Mouse (Mus musculus): ENCODE results near the gene Slc25a41. TPM values are rescaled to one million over a fixed set of nuclear protein-coding genes. Genes with fewer than 3 reads are reported as not detected.
A peak's percentile ranks its signal among the peaks of the same experiment; 100 is the strongest.
"Not testable (repeated sequence)": the region's sequence is repeated elsewhere in the genome, so short reads cannot be mapped to it uniquely, and the experiment has no call there.

Slc25a41 gene
- total RNA-seq, 2 experiments from 2014 or later, result not detected

- intact Hi-C loops (cut with DNase I), result loop anchor here (5.0 kb wide), 1 partner anchor 64 kb away; the partner anchor contains the start of gene Clpp
- DNase-seq (ENCODE audit: low spot score), result no peak
Measured at GRCm38 (mm10) chr17:57056246-57056645, 14.8 kb upstream of the Slc25a41 start.

- intact Hi-C loops (cut with DNase I); DNase-seq (ENCODE audit: low spot score): not testable (repeated sequence)
Measured at GRCm38 (mm10) chr17:57051679-57052078, 10.2 kb upstream of the Slc25a41 start.

GRCm38 (mm10) chr17:57048816-57049215 is 7.4 kb upstream of the Slc25a41 start:
- intact Hi-C loops (cut with DNase I), result no loop called here
- DNase-seq (ENCODE audit: low spot score), result no peak

GRCm38 (mm10) chr17:57047406-57047805 is 6.0 kb upstream of the Slc25a41 start:
- intact Hi-C loops (cut with DNase I), result no loop called here
- no peak for DNase-seq (ENCODE audit: low spot score)

GRCm38 (mm10) chr17:57038978-57039377 is 2.5 kb downstream of the Slc25a41 start:
- DNase-seq (ENCODE audit: low spot score), result no peak

GRCm38 (mm10) chr17:57032854-57033253 is 8.6 kb downstream of the Slc25a41 start:
- intact Hi-C loops (cut with DNase I), result no loop called here
- no peak for DNase-seq (ENCODE audit: low spot score)

More at GRCm38 (mm10) chr17:57038978-57039377, 2.5 kb downstream of the Slc25a41 start:
- intact Hi-C loops (cut with DNase I), result no loop called here

- intact Hi-C loops (cut with DNase I), result no loop called here
- peak; percentile 100 for DNase-seq (ENCODE audit: low spot score)
Measured at GRCm38 (mm10) chr17:57031661-57032420, 9.6 kb downstream of the Slc25a41 start.

- no peak for DNase-seq (ENCODE audit: low spot score)
- intact Hi-C loops (cut with DNase I), result no loop called here
Measured at GRCm38 (mm10) chr17:57030931-57031660, 10.4 kb downstream of the Slc25a41 start, which contains the start of gene Khsrp. Gene Khsrp (minus strand): TSS chr17:57031522.

GRCm38 (mm10) chr17:57029691-57030090 is 11.8 kb downstream of the Slc25a41 start:
- intact Hi-C loops (cut with DNase I), result no loop called here
- no peak for DNase-seq (ENCODE audit: low spot score)

- intact Hi-C loops (cut with DNase I), result no loop called here
- no peak for DNase-seq (ENCODE audit: low spot score)
Measured at GRCm38 (mm10) chr17:57027471-57027870, 14.0 kb downstream of the Slc25a41 start.

GRCm38 (mm10) chr17:57020960-57021359 is 20.5 kb downstream of the Slc25a41 start:
- DNase-seq (ENCODE audit: low spot score), result no peak
- intact Hi-C loops (cut with DNase I), result no loop called here

GRCm38 (mm10) chr17:57019693-57020092 is 21.8 kb downstream of the Slc25a41 start:
- DNase-seq (ENCODE audit: low spot score), result no peak
- intact Hi-C loops (cut with DNase I), result no loop called here

GRCm38 (mm10) chr17:57012245-57012795 is 29.1 kb downstream of the Slc25a41 start:
- intact Hi-C loops (cut with DNase I), result no loop called here
- DNase-seq (ENCODE audit: low spot score), result no peak

GRCm38 (mm10) chr17:57011236-57012141 is 30.0 kb downstream of the Slc25a41 start, which contains the start of the genes Gtf2f1 and Gm17949:
Gene Gtf2f1 (minus strand): TSS chr17:57011288.
Gene Gm17949 (plus strand): TSS chr17:57011469.
- intact Hi-C loops (cut with DNase I), result loop anchor here (2.0 kb wide), 1 partner anchor 15 kb away; the partner anchor contains the start of gene Alkbh7
- DNase-seq (ENCODE audit: low spot score), result peak; percentile 85

GRCm38 (mm10) chr17:57010911-57011235 is 30.6 kb downstream of the Slc25a41 start:
- intact Hi-C loops (cut with DNase I), result loop anchor here (2.0 kb wide), 1 partner anchor 14 kb away; the partner anchor contains the start of gene Alkbh7
- no peak for DNase-seq (ENCODE audit: low spot score)

- DNase-seq (ENCODE audit: low spot score), result no peak
- intact Hi-C loops (cut with DNase I), result no loop called here
Measured at GRCm38 (mm10) chr17:57007137-57007905, 34.1 kb downstream of the Slc25a41 start.

- intact Hi-C loops (cut with DNase I), result no loop called here
- no peak for DNase-seq (ENCODE audit: low spot score)
Measured at GRCm38 (mm10) chr17:57003994-57004393, 37.5 kb downstream of the Slc25a41 start.

- intact Hi-C loops (cut with DNase I), result no loop called here
- no peak for DNase-seq (ENCODE audit: low spot score)
Measured at GRCm38 (mm10) chr17:57001228-57001627, 40.2 kb downstream of the Slc25a41 start.

Measured in heart, postnatal 25 days (tissue).